10 mouse cellular contexts compared by ENCODE assay signal in the genomic region with DNA sequence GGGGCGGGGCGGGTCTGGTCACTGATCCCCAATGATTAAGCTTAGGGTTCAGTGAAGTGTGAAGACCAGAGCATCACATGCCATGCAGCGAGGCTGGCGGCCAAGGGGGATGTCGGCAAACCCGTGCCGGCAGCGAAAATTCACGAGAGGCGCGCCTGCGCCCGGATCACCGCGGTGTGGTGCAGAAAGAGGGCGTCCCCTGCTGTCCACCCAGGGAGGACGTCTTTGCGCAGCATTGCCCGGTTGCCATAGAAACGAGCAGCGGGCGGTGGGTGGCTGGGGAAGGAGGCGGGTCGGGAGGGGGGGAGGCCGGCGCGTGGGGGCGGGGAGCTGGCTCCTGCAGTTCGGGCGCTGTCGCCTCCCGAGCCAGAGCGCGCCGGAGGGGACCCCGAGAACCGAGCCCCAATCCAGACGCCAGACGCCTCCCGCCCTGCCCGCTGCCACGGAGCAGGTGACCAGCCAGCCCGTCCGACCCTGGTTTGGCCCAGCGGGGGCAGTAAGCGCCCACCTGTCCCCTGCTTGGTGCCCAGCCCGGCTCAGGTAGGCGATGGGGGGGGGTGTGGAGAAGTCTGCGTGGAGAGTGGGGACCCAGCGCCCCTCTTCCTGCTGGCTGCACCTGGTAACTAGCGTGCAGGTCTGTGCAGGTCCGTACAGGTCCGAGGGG. TPM values are rescaled to one million over a fixed set of nuclear protein-coding genes. Genes with fewer than 3 reads are reported as not detected.
DNase-seq lines count a peak whose midpoint lies in the region; ATAC-seq and TF ChIP-seq lines count a peak whose summit lies in the region.
"Had no signal": no experiment of that assay in that cellular context is flagged by ENCODE, and none has a peak within 500 bp of the region (broad histone marks: within the 10 kb centered on the region; RNA-seq: fewer than 3 reads in every experiment).

No protein-coding gene starts in this region.

- TF ChIP-seq EP300 in heart, adult 2 months (IDR thresholded peaks at IDR 0.05; ENCODE audit: insufficient read depth, low read depth, low read length), result no peak
- no peak for TF ChIP-seq EP300 in stomach, postnatal 0 days (optimal IDR thresholded peaks at IDR 0.05)

- H3K4me3 ChIP-seq in heart, adult 2 months, result no peak overlapping the region
- peak overlapping the region; percentile 60 for H3K4me3 ChIP-seq in limb, embryonic 10.5 days
- peak overlapping the region; percentile 58 for H3K4me3 ChIP-seq in midbrain, embryonic 14.5 days (replicated peaks; ENCODE audit: low read depth, low read length)
- peak overlapping the region; percentile 37 for H3K4me3 ChIP-seq in stomach, postnatal 0 days (ENCODE audit: low read depth, low read length)

- H3K4me2 ChIP-seq in midbrain, embryonic 14.5 days (ENCODE audit: low read length), result peak overlapping the region; percentile 94
- peak overlapping the region; percentile 60 for H3K4me2 ChIP-seq in stomach, postnatal 0 days (replicated peaks; ENCODE audit: low read depth)

- peaks cover 13% of the 10 kb centered on the region for H3K27me3 ChIP-seq in heart, adult 2 months (ENCODE audit: control insufficient read depth, insufficient read depth, low read length)
- H3K27me3 ChIP-seq in limb, embryonic 10.5 days (ENCODE audit: low read depth, poor library complexity, severe bottlenecking), result peaks cover 68% of the 10 kb centered on the region
- H3K27me3 ChIP-seq in midbrain, embryonic 14.5 days (ENCODE audit: control insufficient read depth, insufficient read depth, low read length), result no peaks in the 10 kb centered on the region
- H3K27me3 ChIP-seq in stomach, postnatal 0 days (ENCODE audit: control insufficient read depth, insufficient read depth, low read length), result peaks cover 6% of the 10 kb centered on the region; the same call in 1 of the 2 replicates
- H3K27me3 ChIP-seq: CH12.LX had no signal

- peak in 1 of 2 experiments; percentile 10 for DNase-seq in heart, adult 2 months
- DNase-seq in heart, postnatal 25 days (ENCODE audit: low spot score), result no peak
- peak; percentile 63 for DNase-seq in cerebellum, adult 8-10 months
- peak; percentile 79 for DNase-seq in forelimb bud, embryonic 11.5 days (ENCODE audit: low read depth, low spot score)
- peak; percentile 34 for DNase-seq in kidney, adult 18-20 months
- DNase-seq in limb, embryonic 10.5 days (ENCODE audit: low spot score), result peak; percentile 82
- DNase-seq in midbrain, embryonic 14.5 days, result peak; percentile 90
- DNase-seq in stomach, postnatal 0 days (ENCODE audit: low spot score), result peak; percentile 62

- intact Hi-C loops in heart, adult 2 months (cut with DNase I), result no loop called here
- intact Hi-C loops in heart, postnatal 25 days (cut with DNase I), result no loop called here

- H3K79me2 ChIP-seq in heart, adult 2 months (replicated peaks; ENCODE audit: control insufficient read depth, insufficient read depth, low read length), result no peaks in the 10 kb centered on the region

- WGBS in heart, adult 2 months, result 2% methylated on average over 53 of the region's 53 CpGs
- WGBS in limb, embryonic 10.5 days, result 2% methylated on average over 48 of the region's 53 CpGs
- WGBS in midbrain, embryonic 14.5 days, result under 1% methylated on average over 53 of the region's 53 CpGs
- WGBS in stomach, postnatal 0 days, result under 1% methylated on average over 36 of the region's 53 CpGs

- H3K9me3 ChIP-seq in limb, embryonic 10.5 days (replicated peaks), result no peaks in the 10 kb centered on the region
- no peaks in the 10 kb centered on the region for H3K9me3 ChIP-seq in midbrain, embryonic 14.5 days (ENCODE audit: control insufficient read depth, low read length)
- no peaks in the 10 kb centered on the region for H3K9me3 ChIP-seq in stomach, postnatal 0 days (ENCODE audit: control insufficient read depth, low read length)

- H3K36me3 ChIP-seq in heart, adult 2 months (ENCODE audit: control insufficient read depth, insufficient read depth, low read length), result no peaks in the 10 kb centered on the region
- H3K36me3 ChIP-seq in limb, embryonic 10.5 days, result no peaks in the 10 kb centered on the region
- H3K36me3 ChIP-seq in midbrain, embryonic 14.5 days (ENCODE audit: control insufficient read depth, insufficient read depth, low read length), result no peaks in the 10 kb centered on the region
- no peaks in the 10 kb centered on the region for H3K36me3 ChIP-seq in stomach, postnatal 0 days (ENCODE audit: control insufficient read depth, insufficient read depth, low read length)

- H3K9ac ChIP-seq in heart, adult 2 months (ENCODE audit: low read depth, low read length), result no peak overlapping the region
- H3K9ac ChIP-seq in midbrain, embryonic 14.5 days (replicated peaks; ENCODE audit: low read length), result peak overlapping the region; percentile 75
- no peak overlapping the region for H3K9ac ChIP-seq in stomach, postnatal 0 days (ENCODE audit: low read length)

- TF ChIP-seq CTCF in heart, adult 2 months (IDR thresholded peaks at IDR 0.05), result peak; percentile 46
- TF ChIP-seq CTCF in stomach, postnatal 0 days (IDR thresholded peaks at IDR 0.05; ENCODE audit: low read depth), result peak; percentile 68

- H3K27ac ChIP-seq in heart, adult 2 months, result no peak overlapping the region
- peak overlapping the region; percentile 59; the same call in 1 of the 2 replicates for H3K27ac ChIP-seq in limb, embryonic 10.5 days
- peak overlapping the region; percentile 32 for H3K27ac ChIP-seq in midbrain, embryonic 14.5 days (replicated peaks; ENCODE audit: low read depth, low read length)
- H3K27ac ChIP-seq in stomach, postnatal 0 days (replicated peaks), result no peak overlapping the region
- H3K27ac ChIP-seq: macrophage had no signal

- H3K4me1 ChIP-seq in heart, adult 2 months (ENCODE audit: control insufficient read depth, insufficient read depth, low read length), result no peaks in the 10 kb centered on the region
- H3K4me1 ChIP-seq in limb, embryonic 10.5 days, result peaks cover 30% of the 10 kb centered on the region
- H3K4me1 ChIP-seq in midbrain, embryonic 14.5 days (ENCODE audit: control insufficient read depth, insufficient read depth, low read length), result 0 out of 2 replicates have a peak, but pooled peaks cover 16% of the 10 kb centered on the region
- H3K4me1 ChIP-seq in stomach, postnatal 0 days (replicated peaks; ENCODE audit: control insufficient read depth, insufficient read depth), result peaks cover 2% of the 10 kb centered on the region; the same call in 1 of the 2 replicates

- ATAC-seq in midbrain, embryonic 14.5 days (ENCODE audit: low FRiP score, low TSS enrichment), result peak; percentile 76
- 0 out of 2 replicates have a peak, but pooled peaks have one; percentile 28 for ATAC-seq in stomach, postnatal 0 days (ENCODE audit: low FRiP score, low TSS enrichment)

- no peak for TF ChIP-seq POLR2A in heart, adult 2 months (IDR thresholded peaks at IDR 0.05; ENCODE audit: insufficient read depth, low read depth, low read length)

RNA-seq across cellular contexts. Expression of gene Pacsin1, which starts 29.7 kb away (rescaled TPM):
- total RNA-seq in heart, adult 2 months (2021), result under 1 TPM; 0.44 to 0.45 TPM
- polyA plus RNA-seq in heart, adult 2 months (2012; rRNA removed), result 0.29 and 0.61 TPM in 2 replicates
- under 1 TPM; 0.25 to 0.62 TPM for total RNA-seq in heart, postnatal 25 days (2021)
- polyA plus RNA-seq in limb, embryonic 10.5 days (2016; fragmentation: Nextera tagmentation; extraction: Ambion mirVana), result 5.8 and 6.0 TPM in 2 replicates
- polyA plus RNA-seq in midbrain, embryonic 14.5 days (2014; fragmentation: Nextera tagmentation; extraction: Ambion mirVana), result 33.0 and 42.1 TPM in 2 replicates
- polyA plus RNA-seq in stomach, postnatal 0 days (2015; fragmentation: Nextera tagmentation; extraction: Ambion mirVana), result 1.2 and 1.4 TPM in 2 replicates

RNA-seq across cellular contexts. Expression of gene Spdef, which starts 43.7 kb away (rescaled TPM):
- not detected for total RNA-seq in heart, adult 2 months (2021)
- 0.09 and 0.21 TPM in 2 replicates for polyA plus RNA-seq in heart, adult 2 months (2012; rRNA removed)
- not detected for total RNA-seq in heart, postnatal 25 days (2021)
- 0.26 TPM in 1 of 2 replicates, not detected in the other for polyA plus RNA-seq in limb, embryonic 10.5 days (2016; fragmentation: Nextera tagmentation; extraction: Ambion mirVana)
- 1.5 and 2.7 TPM in 2 replicates for polyA plus RNA-seq in midbrain, embryonic 14.5 days (2014; fragmentation: Nextera tagmentation; extraction: Ambion mirVana)
- polyA plus RNA-seq in stomach, postnatal 0 days (2015; fragmentation: Nextera tagmentation; extraction: Ambion mirVana), result 28.0 and 29.7 TPM in 2 replicates
- total RNA-seq: CH12.LX had no signal
- polyA plus RNA-seq: macrophage had no signal

RNA-seq across cellular contexts. Expression of gene Rps10, which starts 48.5 kb away (rescaled TPM):
- 100 to 1,000 TPM; 529 to 604 TPM for total RNA-seq in heart, adult 2 months (2021)
- polyA plus RNA-seq in heart, adult 2 months (2012; rRNA removed), result 448 and 482 TPM in 2 replicates
- total RNA-seq in heart, postnatal 25 days (2021), result 100 to 1,000 TPM; 476 to 516 TPM
- 875 and 1,046 TPM in 2 replicates for polyA plus RNA-seq in limb, embryonic 10.5 days (2016; fragmentation: Nextera tagmentation; extraction: Ambion mirVana)
- polyA plus RNA-seq in midbrain, embryonic 14.5 days (2014; fragmentation: Nextera tagmentation; extraction: Ambion mirVana), result 563 and 615 TPM in 2 replicates
- 828 and 879 TPM in 2 replicates for polyA plus RNA-seq in stomach, postnatal 0 days (2015; fragmentation: Nextera tagmentation; extraction: Ambion mirVana)

RNA-seq across cellular contexts. Expression of gene RPS10-NUDT3, which starts 50.0 kb away (rescaled TPM):
- total RNA-seq in heart, adult 2 months (2021), result not detected
- polyA plus RNA-seq in heart, adult 2 months (2012; rRNA removed), result not detected in 2 replicates
- total RNA-seq in heart, postnatal 25 days (2021), result under 1 TPM in 1 of 2 experiments, not detected in 1; 0.94 TPM
- polyA plus RNA-seq in limb, embryonic 10.5 days (2016; fragmentation: Nextera tagmentation; extraction: Ambion mirVana), result not detected in 2 replicates
- not detected in 2 replicates for polyA plus RNA-seq in midbrain, embryonic 14.5 days (2014; fragmentation: Nextera tagmentation; extraction: Ambion mirVana)
- polyA plus RNA-seq in stomach, postnatal 0 days (2015; fragmentation: Nextera tagmentation; extraction: Ambion mirVana), result not detected in 2 replicates
- total RNA-seq: CH12.LX had no signal
- polyA plus RNA-seq: macrophage had no signal

Comparison
In these comparisons a context has a peak if more than half of its experiments do, and no peak if none do; other contexts are left out.
1. H3K27ac ChIP-seq: peak in limb, embryonic 10.5 days (single experiment) and midbrain, embryonic 14.5 days (single experiment); none in heart, adult 2 months (single experiment) and stomach, postnatal 0 days (single experiment).